Mouse (Mus musculus): ENCODE results near the gene Sec14l3.

DNA sequence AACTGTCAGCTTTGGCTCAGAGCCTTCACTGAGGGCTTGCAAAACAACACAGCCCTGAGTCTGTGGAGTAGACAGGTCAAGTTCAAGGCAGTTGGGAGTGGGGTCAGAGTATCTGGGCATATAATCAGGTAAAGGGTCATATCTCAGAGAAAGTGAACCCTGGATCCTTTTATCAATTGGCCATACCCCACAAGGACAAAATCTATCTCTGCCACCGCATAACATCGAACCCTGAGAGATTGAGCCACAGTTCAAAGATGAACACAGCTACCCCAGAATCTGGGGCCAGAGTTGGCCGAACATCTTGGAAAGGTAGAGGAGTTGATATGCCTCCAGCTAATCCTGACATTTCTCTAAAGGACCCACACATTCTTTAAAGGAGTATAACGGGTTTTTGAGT, 47.4 kb downstream of the Sec14l3 start:
- TF ChIP-seq POLR2A (IDR thresholded peaks at IDR 0.05; ENCODE audit: borderline replicate concordance, low read depth, low read length) (no peak), CTCF (IDR thresholded peaks at IDR 0.05; ENCODE audit: low read depth, low read length) (no peak)
